Mouse (Mus musculus) ES-E14 (cell line): ENCODE measurements around the gene Tle4.

Experiments used
- CHD2 ChIP-seq: IDR thresholded peaks from 2 replicates; pipeline ENCODE4 v1.6.1; 2014; ENCODE audit warnings: mild to moderate bottlenecking, low read depth, low read length, inconsistent platforms
- HCFC1 ChIP-seq: IDR thresholded peaks from 2 replicates; pipeline ENCODE4 v1.6.1; 2012; ENCODE audit warnings: low read length, inconsistent platforms, borderline replicate concordance; ENCODE audit not compliant: insufficient read depth
- MAFK ChIP-seq: IDR thresholded peaks from 2 replicates; pipeline ENCODE4 v1.6.1; 2014; ENCODE audit warnings: mild to moderate bottlenecking, low read depth, low read length, inconsistent platforms; ENCODE audit not compliant: insufficient read depth
- ZC3H11A ChIP-seq: IDR thresholded peaks from 2 replicates; pipeline ENCODE4 v1.6.1; 2012; ENCODE audit warnings: low read depth, mild to moderate bottlenecking, inconsistent platforms, low read length, borderline replicate concordance
- ZNF384 ChIP-seq: IDR thresholded peaks from 2 replicates; pipeline ENCODE4 v1.6.1; 2012; ENCODE audit warnings: low read depth, low read length, inconsistent platforms

GRCm38 (mm10) chr19:14591809-14592535, 5.9 kb downstream of the Tle4 start:
- TF ChIP-seq HCFC1 = no peak
- TF ChIP-seq MAFK = no peak
- TF ChIP-seq CHD2 = no peak
- no peak for TF ChIP-seq ZC3H11A
- TF ChIP-seq ZNF384 = no peak
